Mouse (Mus musculus) lung, postnatal 10 days (tissue): Measurements from ENCODE around the gene Lpp.

Experiments
- DNase-seq: peaks from one replicate; pipeline ENCODE4 v3.0.0; 2021

The Lpp gene

GRCm38 (mm10) chr16:24474781-24475180 is 81.5 kb downstream of the Lpp start:
- no peak for DNase-seq

GRCm38 (mm10) chr16:24475305-24475947 is 82.1 kb downstream of the Lpp start:
- no peak for DNase-seq

- DNase-seq, result no peak
Observed at GRCm38 (mm10) chr16:24476911-24477401, 83.6 kb downstream of the Lpp start.

- no peak for DNase-seq
Observed at GRCm38 (mm10) chr16:24478006-24478405, 84.7 kb downstream of the Lpp start.

GRCm38 (mm10) chr16:24478851-24479250 is 85.5 kb downstream of the Lpp start:
- no peak for DNase-seq

- DNase-seq, result no peak
Observed at GRCm38 (mm10) chr16:24482648-24483047, 89.3 kb downstream of the Lpp start.

- DNase-seq, result no peak
Observed at GRCm38 (mm10) chr16:24483527-24484101, 90.3 kb downstream of the Lpp start.

- peak; percentile 88 for DNase-seq
Observed at GRCm38 (mm10) chr16:24487782-24488241, 94.5 kb downstream of the Lpp start.

- no peak for DNase-seq
Observed at GRCm38 (mm10) chr16:24489516-24490285, 96.4 kb downstream of the Lpp start.

- peak; percentile 87 for DNase-seq
Observed at GRCm38 (mm10) chr16:24490751-24491485, 97.6 kb downstream of the Lpp start.

- no peak for DNase-seq
Observed at GRCm38 (mm10) chr16:24491486-24491758, 98.1 kb downstream of the Lpp start.

GRCm38 (mm10) chr16:24492194-24492940 is 99.1 kb downstream of the Lpp start:
- peak; percentile 59 for DNase-seq

- peak; percentile 51 for DNase-seq
Observed at GRCm38 (mm10) chr16:24494531-24494930, 101.2 kb downstream of the Lpp start.

GRCm38 (mm10) chr16:24495461-24495860 is 102.2 kb downstream of the Lpp start:
- no peak for DNase-seq

GRCm38 (mm10) chr16:24496635-24497034 is 103.3 kb downstream of the Lpp start:
- no peak for DNase-seq

- DNase-seq, result no peak
Observed at GRCm38 (mm10) chr16:24497413-24497812, 104.1 kb downstream of the Lpp start.

GRCm38 (mm10) chr16:24498103-24498659 is 104.9 kb downstream of the Lpp start:
- DNase-seq, result no peak

GRCm38 (mm10) chr16:24501197-24501596 is 107.9 kb downstream of the Lpp start:
- DNase-seq, result no peak

- DNase-seq, result no peak
Observed at GRCm38 (mm10) chr16:24501628-24502294, 108.5 kb downstream of the Lpp start.

GRCm38 (mm10) chr16:24502295-24502823 is 109.1 kb downstream of the Lpp start:
- no peak for DNase-seq

- no peak for DNase-seq
Observed at GRCm38 (mm10) chr16:24504838-24505605, 111.7 kb downstream of the Lpp start.
